8 mouse cellular contexts compared by ENCODE assay signal in genomic region chr10:99171961-99172497, GRCm38 (mm10). TPM values are rescaled to one million over a fixed set of nuclear protein-coding genes. Genes with fewer than 3 reads are reported as not detected.
A peak's percentile ranks its signal among the peaks of the same experiment; 100 is the strongest.
DNase-seq lines count a peak whose midpoint lies in the region; ATAC-seq and TF ChIP-seq lines count a peak whose summit lies in the region.

No protein-coding gene starts in this region.

- peaks cover 9% of the 10 kb centered on the region for H3K36me3 ChIP-seq in embryonic facial prominence, embryonic 10.5 days (replicated peaks)
- no peaks in the 10 kb centered on the region for H3K36me3 ChIP-seq in intestine, postnatal 0 days (ENCODE audit: control insufficient read depth, insufficient read depth)
- H3K36me3 ChIP-seq in liver, embryonic 16.5 days (ENCODE audit: control insufficient read depth, insufficient read depth): no peaks in the 10 kb centered on the region

- TF ChIP-seq CTCF in intestine, postnatal 0 days (IDR thresholded peaks at IDR 0.05; ENCODE audit: low read depth): no peak

- H3K9ac ChIP-seq in intestine, postnatal 0 days (ENCODE audit: low read depth, low read length): no peak overlapping the region
- no peak overlapping the region for H3K9ac ChIP-seq in liver, embryonic 16.5 days (ENCODE audit: low read depth, low read length)

- intact Hi-C loops in left cerebral cortex, postnatal 36 days (cut with DNase I): no loop called here

- H3K27me3 ChIP-seq in embryonic facial prominence, embryonic 10.5 days (replicated peaks; ENCODE audit: low read depth, poor library complexity, severe bottlenecking): no peaks in the 10 kb centered on the region
- H3K27me3 ChIP-seq in intestine, postnatal 0 days (replicated peaks; ENCODE audit: control insufficient read depth, insufficient read depth, low read length): no peaks in the 10 kb centered on the region
- no peaks in the 10 kb centered on the region for H3K27me3 ChIP-seq in liver, embryonic 16.5 days (ENCODE audit: control insufficient read depth, insufficient read depth, low read depth, low read length)

- peak overlapping the region; percentile 17; the same call in 1 of the 2 replicates for H3K4me3 ChIP-seq in embryonic facial prominence, embryonic 10.5 days
- no peak overlapping the region for H3K4me3 ChIP-seq in intestine, postnatal 0 days (ENCODE audit: low read depth, low read length)
- no peak overlapping the region for H3K4me3 ChIP-seq in liver, embryonic 16.5 days (ENCODE audit: low read depth, low read length)

- peaks cover 35% of the 10 kb centered on the region for H3K4me1 ChIP-seq in embryonic facial prominence, embryonic 10.5 days
- peaks cover 3% of the 10 kb centered on the region; the same call in 1 of the 2 replicates for H3K4me1 ChIP-seq in intestine, postnatal 0 days (replicated peaks; ENCODE audit: control insufficient read depth, insufficient read depth, low read length)
- H3K4me1 ChIP-seq in liver, embryonic 16.5 days (ENCODE audit: control insufficient read depth, low read depth, low read length): peaks cover 4% of the 10 kb centered on the region

- H3K9me3 ChIP-seq in embryonic facial prominence, embryonic 10.5 days: no peaks in the 10 kb centered on the region
- H3K9me3 ChIP-seq in intestine, postnatal 0 days (ENCODE audit: control insufficient read depth): no peaks in the 10 kb centered on the region
- no peaks in the 10 kb centered on the region for H3K9me3 ChIP-seq in liver, embryonic 16.5 days (replicated peaks; ENCODE audit: control insufficient read depth, low read length)

- peak overlapping the region; percentile 81 for H3K27ac ChIP-seq in embryonic facial prominence, embryonic 10.5 days (replicated peaks)
- H3K27ac ChIP-seq in intestine, postnatal 0 days (ENCODE audit: low read depth, low read length): 0 out of 2 replicates have a peak overlapping the region, but pooled peaks have one; percentile 29
- peak overlapping the region; percentile 71 for H3K27ac ChIP-seq in liver, embryonic 16.5 days (ENCODE audit: low read length)

- DNase-seq in left cerebral cortex, postnatal 36 days (ENCODE audit: low spot score in 2 of 2): peak; percentile 30 to 38
- no peak for DNase-seq in left cerebral cortex, adult 8-10 months (ENCODE audit: low spot score in 2 of 2)
- peak; percentile 70 for DNase-seq in embryonic facial prominence, embryonic 10.5 days (ENCODE audit: low spot score)
- DNase-seq in heart, adult 8-10 months (ENCODE audit: low spot score): peak; percentile 70
- peak; percentile 70 for DNase-seq in neural tube, embryonic 10.5 days (ENCODE audit: extremely low spot score, low spot score)
- no peak for DNase-seq in cerebellum, adult 11 months

- WGBS in embryonic facial prominence, embryonic 10.5 days: 13% methylated on average over 12 of the region's 12 CpGs
- 51% methylated on average over 12 of the region's 12 CpGs for WGBS in intestine, postnatal 0 days
- 29% methylated on average over 12 of the region's 12 CpGs for WGBS in liver, embryonic 16.5 days (ENCODE audit: insufficient replicate concordance)

- 0 out of 2 replicates have a peak, but pooled peaks have one; percentile 33 for ATAC-seq in intestine, postnatal 0 days
- peak; percentile 55 for ATAC-seq in liver, embryonic 16.5 days (ENCODE audit: low read depth)

- no peak overlapping the region; the same call in 1 of the 2 replicates for H3K4me2 ChIP-seq in intestine, postnatal 0 days (replicated peaks; ENCODE audit: low read depth)
- H3K4me2 ChIP-seq in liver, embryonic 16.5 days (ENCODE audit: low read depth, low read length): no peak overlapping the region

RNA-seq across cellular contexts. Expression of gene Phxr2, which starts 45.9 kb away (rescaled TPM):
- not detected for total RNA-seq in left cerebral cortex, postnatal 36 days (2021)
- not detected for total RNA-seq in left cerebral cortex, adult 8-10 months (2022)
- polyA plus RNA-seq in embryonic facial prominence, embryonic 10.5 days (2016; fragmentation: Nextera tagmentation; extraction: Ambion mirVana): 0.13 and 0.21 TPM in 2 replicates
- not detected for total RNA-seq in heart, adult 8-10 months (2022)
- polyA plus RNA-seq in intestine, postnatal 0 days (2015; fragmentation: Nextera tagmentation; extraction: Ambion mirVana): not detected in 2 replicates
- polyA plus RNA-seq in liver, embryonic 16.5 days (2015; fragmentation: Nextera tagmentation; extraction: Ambion mirVana): not detected in 2 replicates

Comparison
In these comparisons a context has a peak if more than half of its experiments do, and no peak if none do; other contexts are left out.
1. DNase-seq: peak in left cerebral cortex, postnatal 36 days (2 of 2), embryonic facial prominence, embryonic 10.5 days (single experiment), heart, adult 8-10 months (single experiment) and neural tube, embryonic 10.5 days (single experiment); none in left cerebral cortex, adult 8-10 months (0 of 2) and cerebellum, adult 11 months (single experiment).
2. H3K27ac ChIP-seq: peak in every context shown above with its lines; median percentile 81 in embryonic facial prominence, embryonic 10.5 days; 71 in liver, embryonic 16.5 days; 29 in intestine, postnatal 0 days.